Mouse (Mus musculus): ENCODE results near the gene Fam187b. TPM values are rescaled to one million over a fixed set of nuclear protein-coding genes. Genes with fewer than 3 reads are reported as not detected.

The Fam187b gene
- polyA plus RNA-seq, 1 experiment from 2014 or later: 0.42 TPM

DNA sequence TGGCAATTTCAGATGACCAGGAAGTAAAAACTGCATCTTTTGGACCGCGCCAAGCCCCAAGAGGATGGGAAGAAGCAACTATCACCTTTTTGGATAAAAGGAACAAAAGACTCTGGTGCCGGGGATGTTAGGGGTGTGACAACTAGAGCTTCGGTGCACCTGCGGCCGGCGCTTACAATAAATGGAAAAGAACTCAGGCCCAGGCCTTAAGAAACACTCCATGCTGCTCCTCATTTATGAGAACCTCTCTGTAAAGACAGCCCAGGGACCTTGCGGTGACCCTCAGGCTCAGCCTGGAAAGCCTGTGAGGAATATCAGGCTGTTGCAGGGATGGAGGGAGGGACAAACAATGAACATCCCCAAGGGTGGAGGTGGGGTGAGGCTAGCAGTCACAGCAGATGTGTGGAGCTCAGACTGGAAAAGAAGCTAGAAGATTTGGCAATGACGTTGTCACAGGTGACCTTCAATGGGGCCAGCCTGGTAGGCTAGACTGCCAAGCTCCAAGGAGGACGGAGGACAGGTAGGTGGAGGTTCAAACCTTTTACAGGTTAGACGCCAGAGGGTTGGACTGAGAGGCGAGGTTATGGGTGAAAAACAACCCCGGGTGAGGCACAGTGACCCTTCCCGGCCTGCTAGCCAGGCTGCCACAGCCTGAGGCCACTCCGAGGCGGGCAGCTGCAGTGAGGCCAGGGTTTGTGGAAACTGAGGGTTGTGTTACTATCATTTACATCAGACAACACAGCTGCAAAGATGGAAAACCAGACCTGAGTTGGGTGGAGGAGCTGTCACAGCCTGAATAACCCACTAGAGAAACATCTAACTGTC lies 20.9 kb upstream of the Fam187b start:
- H3K4me1 ChIP-seq: peaks cover 12% of the 10 kb centered on the region
- H3K36me3 ChIP-seq: peaks cover 64% of the 10 kb centered on the region
- WGBS: 94% methylated on average over 16 of the region's 16 CpGs
- ATAC-seq (ENCODE audit: low FRiP score, low read depth): no peak
- no peak overlapping the region for H3K4me2 ChIP-seq (replicated peaks)
- H3K27me3 ChIP-seq (replicated peaks): no peaks in the 10 kb centered on the region
- no peak overlapping the region for H3K9ac ChIP-seq
- H3K4me3 ChIP-seq: no peak overlapping the region
- H3K9me3 ChIP-seq: no peaks in the 10 kb centered on the region
- no peak overlapping the region for H3K27ac ChIP-seq

DNA sequence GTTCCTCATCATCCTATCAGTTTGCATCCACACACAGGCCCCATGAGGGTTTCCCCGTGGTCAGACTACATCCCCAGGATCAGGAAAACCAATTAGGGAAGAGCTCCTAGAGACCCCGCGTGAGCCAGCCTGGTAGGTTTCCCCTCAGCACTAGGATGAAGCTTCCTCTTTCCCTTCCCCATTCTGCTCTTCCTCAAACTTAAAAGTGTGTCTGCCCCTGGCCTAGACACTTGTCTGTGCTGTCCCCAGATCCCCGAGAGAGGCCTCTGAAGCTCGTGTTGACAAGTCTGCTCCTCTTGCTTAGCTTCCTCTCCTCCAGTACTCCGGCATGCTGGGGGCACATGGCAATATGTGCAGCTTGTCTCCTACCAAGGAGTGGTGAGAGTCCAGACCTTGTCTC lies 20.1 kb upstream of the Fam187b start:
- H3K27me3 ChIP-seq (replicated peaks): no peaks in the 10 kb centered on the region
- ATAC-seq (ENCODE audit: low FRiP score, low read depth): no peak
- H3K4me1 ChIP-seq: peaks cover 20% of the 10 kb centered on the region
- no peak overlapping the region for H3K27ac ChIP-seq
- H3K4me2 ChIP-seq (replicated peaks): no peak overlapping the region
- H3K4me3 ChIP-seq: no peak overlapping the region
- no peaks in the 10 kb centered on the region for H3K9me3 ChIP-seq
- H3K36me3 ChIP-seq: peaks cover 64% of the 10 kb centered on the region
- H3K9ac ChIP-seq: no peak overlapping the region
- 91% methylated on average over 6 of the region's 6 CpGs for WGBS

DNA sequence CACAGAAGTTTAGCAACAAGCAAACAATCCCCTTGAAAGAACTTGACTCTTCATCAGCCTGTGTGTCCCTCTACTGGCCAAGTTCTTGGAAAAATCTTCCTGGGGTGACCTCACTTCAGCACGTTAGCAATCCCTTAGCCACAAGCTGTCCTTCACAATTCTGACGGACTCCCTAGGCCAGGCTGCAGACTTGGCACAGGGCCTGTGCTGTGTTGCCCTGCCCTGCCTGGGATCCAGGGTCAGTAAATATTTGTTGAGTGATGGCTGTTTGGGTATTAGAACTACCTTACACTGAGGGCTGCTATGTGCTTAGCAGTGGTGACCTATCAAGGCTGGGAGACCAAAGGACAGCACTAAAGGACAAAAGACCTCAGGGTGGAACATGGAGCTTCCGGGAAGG lies 19.6 kb upstream of the Fam187b start:
- Histone ChIP-seq H3K4me3 (no peak overlapping the region), H3K27ac (no peak overlapping the region), H3K9me3 (no peaks in the 10 kb centered on the region), H3K9ac (no peak overlapping the region), H3K4me2 (replicated peaks) (no peak overlapping the region), H3K27me3 (replicated peaks) (no peaks in the 10 kb centered on the region), H3K4me1 (peaks cover 22% of the 10 kb centered on the region), H3K36me3 (peaks cover 65% of the 10 kb centered on the region)
- WGBS: 90% methylated on average over 3 of the region's 3 CpGs
- no peak for ATAC-seq (ENCODE audit: low FRiP score, low read depth)

DNA sequence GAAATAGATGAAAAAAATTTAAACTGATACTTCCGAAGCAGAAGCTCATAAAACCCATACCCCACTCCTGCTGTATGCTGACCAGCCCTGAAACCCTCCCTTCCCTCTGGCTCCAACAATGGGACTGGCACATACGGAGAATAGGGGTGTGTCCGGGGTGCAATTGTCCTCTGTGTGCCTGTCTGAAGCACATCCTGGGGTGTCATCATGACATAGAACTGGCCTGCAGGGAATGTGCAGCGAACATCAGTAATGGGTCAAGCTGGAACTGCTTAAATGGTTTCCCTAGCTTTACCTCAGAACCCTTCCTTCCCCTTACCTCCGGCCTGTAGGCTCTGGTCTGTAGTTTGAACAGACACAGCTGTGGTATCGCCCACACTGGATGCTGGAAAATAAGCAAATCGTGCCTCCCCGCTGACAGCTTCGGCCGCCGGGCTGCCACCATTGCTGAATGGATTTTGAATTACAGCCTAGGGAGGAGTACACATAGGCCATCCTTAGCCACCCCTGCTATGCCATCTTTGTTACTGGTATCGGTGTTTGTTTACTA lies 18.5 kb upstream of the Fam187b start:
- no peaks in the 10 kb centered on the region for H3K27me3 ChIP-seq (replicated peaks)
- peak overlapping the region; percentile 100 for H3K4me3 ChIP-seq
- ATAC-seq (ENCODE audit: low FRiP score, low read depth): no peak
- peaks cover 55% of the 10 kb centered on the region for H3K36me3 ChIP-seq
- H3K9ac ChIP-seq: peak overlapping the region; percentile 98; the same call in 1 of the 2 replicates
- H3K4me2 ChIP-seq (replicated peaks): peak overlapping the region; percentile 92
- 84% methylated on average over 12 of the region's 12 CpGs for WGBS
- H3K9me3 ChIP-seq: no peaks in the 10 kb centered on the region
- H3K4me1 ChIP-seq: peaks cover 22% of the 10 kb centered on the region
- no peak overlapping the region for H3K27ac ChIP-seq

DNA sequence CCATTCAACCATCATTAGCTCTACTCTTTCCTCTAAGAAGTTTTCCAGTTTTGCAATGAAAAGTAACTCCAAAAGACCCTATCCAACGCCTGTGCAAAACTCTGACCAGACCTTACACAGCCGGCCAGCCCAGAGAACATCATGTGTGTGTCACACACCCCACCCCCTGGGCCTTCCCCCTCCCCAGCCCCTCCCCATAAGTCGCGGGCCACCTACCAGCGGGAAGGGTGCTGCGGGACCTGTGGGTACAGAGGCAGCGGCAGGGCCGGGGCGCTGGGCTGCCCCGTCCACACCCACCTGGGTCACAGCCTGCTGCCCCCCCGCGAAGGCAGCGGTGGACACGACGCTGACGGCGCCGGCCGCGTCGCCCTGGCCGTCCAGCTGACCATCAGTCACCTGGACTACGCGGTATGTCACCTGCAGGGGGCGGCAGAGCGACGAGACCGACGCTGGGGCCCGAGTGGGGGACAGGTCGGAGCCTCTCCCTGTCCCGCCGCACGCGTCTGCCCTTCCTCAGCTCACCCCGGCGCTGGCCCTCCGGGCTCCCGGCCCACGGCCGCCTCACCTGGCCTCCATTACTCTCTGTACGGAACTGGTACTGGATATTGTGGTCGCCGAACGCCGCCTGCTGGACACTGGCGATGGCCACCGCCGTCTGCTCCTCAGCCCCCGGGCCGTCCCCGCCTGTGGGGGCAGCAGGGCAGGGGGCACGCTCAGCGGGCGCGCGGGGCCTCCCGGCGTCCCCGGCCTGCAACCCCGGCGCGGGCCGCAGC lies 17.8 kb upstream of the Fam187b start:
- Histone ChIP-seq H3K4me1 (peaks cover 22% of the 10 kb centered on the region), H3K4me3 (peak overlapping the region; percentile 100), H3K9me3 (no peaks in the 10 kb centered on the region), H3K27ac (peak overlapping the region; percentile 96), H3K36me3 (peaks cover 48% of the 10 kb centered on the region), H3K27me3 (replicated peaks) (no peaks in the 10 kb centered on the region), H3K4me2 (replicated peaks) (peak overlapping the region; percentile 92), H3K9ac (peak overlapping the region; percentile 98)
- peak; percentile 69 for ATAC-seq (ENCODE audit: low FRiP score, low read depth)
- under 1% methylated on average over 64 of the region's 64 CpGs for WGBS

DNA sequence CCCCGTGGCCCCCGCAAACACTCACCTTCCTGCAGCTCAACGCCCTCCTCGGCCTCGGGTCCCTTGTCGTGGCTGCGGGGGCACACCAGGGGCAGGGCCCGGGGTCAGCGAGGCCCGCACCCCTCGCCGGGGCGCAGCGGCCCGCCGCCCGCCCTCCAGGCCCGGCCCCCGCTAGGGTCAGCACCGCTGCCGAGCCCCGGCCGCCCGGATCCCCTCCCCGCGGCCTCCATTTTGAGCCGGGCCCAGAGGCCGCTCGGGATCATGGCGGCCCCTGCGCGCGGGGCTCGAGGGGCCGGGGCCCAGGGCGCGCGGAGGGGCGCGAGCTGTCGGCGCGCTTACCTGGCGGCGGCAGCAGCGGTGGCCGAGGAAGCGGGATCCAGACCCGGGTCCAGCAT lies 17.2 kb upstream of the Fam187b start:
- peak overlapping the region; percentile 96 for H3K27ac ChIP-seq
- peak overlapping the region; percentile 92 for H3K4me2 ChIP-seq (replicated peaks)
- H3K27me3 ChIP-seq (replicated peaks): no peaks in the 10 kb centered on the region
- H3K36me3 ChIP-seq: peaks cover 43% of the 10 kb centered on the region
- H3K4me3 ChIP-seq: peak overlapping the region; percentile 100
- peak; percentile 57 for ATAC-seq (ENCODE audit: low FRiP score, low read depth)
- WGBS: under 1% methylated on average over 45 of the region's 49 CpGs
- H3K9me3 ChIP-seq: no peaks in the 10 kb centered on the region
- peaks cover 22% of the 10 kb centered on the region for H3K4me1 ChIP-seq
- peak overlapping the region; percentile 98 for H3K9ac ChIP-seq

DNA sequence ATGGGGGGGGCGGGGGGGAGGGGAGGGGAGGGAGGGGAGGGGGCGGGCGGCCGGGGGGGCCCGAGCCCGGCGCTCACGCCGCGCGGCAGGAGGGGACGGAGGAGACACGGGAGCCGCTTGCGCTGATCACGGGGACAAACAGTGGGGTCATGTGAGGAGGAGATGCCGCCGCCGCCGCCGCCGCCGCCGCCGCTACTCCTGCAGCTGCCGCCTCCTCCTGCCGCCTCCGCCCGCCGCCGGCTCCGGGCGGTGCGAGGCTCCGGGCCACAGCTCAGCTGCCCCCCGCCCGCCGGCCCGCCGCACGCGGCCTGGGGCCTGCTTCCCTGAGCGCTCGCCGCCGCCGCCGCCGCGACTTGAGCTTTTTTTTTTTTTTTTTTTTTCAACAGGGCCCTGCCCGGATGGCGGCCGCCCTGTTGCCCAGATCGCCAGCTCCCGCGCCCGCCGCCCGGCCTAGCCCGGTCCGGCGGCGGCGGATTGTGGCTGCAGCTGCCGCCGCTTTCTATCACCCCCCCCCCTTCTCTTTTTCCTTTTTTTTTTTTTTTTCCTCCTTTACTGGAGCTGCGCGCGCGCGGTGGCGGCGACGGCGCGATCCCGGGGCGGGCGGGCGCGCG lies 16.7 kb upstream of the Fam187b start, which contains the start of gene Usf2:
TSS of gene Usf2 (minus strand) at position 48 of the 611 bp plus-strand sequence.
- peak; percentile 48 for ATAC-seq (ENCODE audit: low FRiP score, low read depth)

DNA sequence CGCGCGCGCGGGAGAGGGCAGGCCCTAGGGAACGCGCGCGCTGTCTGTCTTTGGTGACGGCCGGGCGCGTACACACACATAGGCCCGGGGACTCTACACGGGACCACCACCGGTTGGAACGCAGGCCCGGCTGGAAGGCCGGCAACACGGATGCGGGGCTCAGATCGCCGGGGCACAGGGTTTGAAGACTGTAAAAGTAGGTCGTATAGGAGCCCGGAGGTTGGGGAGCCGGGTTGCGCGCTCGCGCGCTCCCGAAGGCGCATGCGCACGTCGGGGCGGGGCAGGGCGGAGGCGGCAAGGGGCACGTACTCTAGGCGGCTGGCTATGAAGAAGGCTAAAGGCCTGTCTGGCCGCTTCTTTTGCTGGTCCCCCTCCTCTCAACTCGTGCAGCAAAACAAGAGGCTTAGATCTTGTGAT lies 16.2 kb upstream of the Fam187b start:
- Histone ChIP-seq H3K4me2 (replicated peaks) (peak overlapping the region; percentile 92), H3K9me3 (no peaks in the 10 kb centered on the region), H3K27me3 (replicated peaks) (no peaks in the 10 kb centered on the region), H3K27ac (peak overlapping the region; percentile 96), H3K36me3 (peaks cover 34% of the 10 kb centered on the region), H3K4me3 (peak overlapping the region; percentile 100), H3K4me1 (peaks cover 22% of the 10 kb centered on the region), H3K9ac (peak overlapping the region; percentile 98)
- ATAC-seq (ENCODE audit: low FRiP score, low read depth): peak; percentile 42
- WGBS: under 1% methylated on average over 43 of the region's 43 CpGs

More for the DNA sequence above, 16.7 kb upstream of the Fam187b start, which contains the start of gene Usf2:
- peak within 1 kb of the TSS; percentile 92 for H3K4me2 ChIP-seq (replicated peaks)
- no peaks in the 10 kb centered on the region for H3K27me3 ChIP-seq (replicated peaks)
- peak within 1 kb of the TSS; percentile 96 for H3K27ac ChIP-seq
- H3K4me1 ChIP-seq: peaks cover 22% of the 10 kb centered on the region
- H3K9me3 ChIP-seq: no peaks in the 10 kb centered on the region
- peak within 1 kb of the TSS; percentile 98 for H3K9ac ChIP-seq
- H3K4me3 ChIP-seq: peak within 1 kb of the TSS; percentile 100
- peaks cover 39% of the 10 kb centered on the region for H3K36me3 ChIP-seq
- 2% methylated on average over 32 of the region's 82 CpGs for WGBS

DNA sequence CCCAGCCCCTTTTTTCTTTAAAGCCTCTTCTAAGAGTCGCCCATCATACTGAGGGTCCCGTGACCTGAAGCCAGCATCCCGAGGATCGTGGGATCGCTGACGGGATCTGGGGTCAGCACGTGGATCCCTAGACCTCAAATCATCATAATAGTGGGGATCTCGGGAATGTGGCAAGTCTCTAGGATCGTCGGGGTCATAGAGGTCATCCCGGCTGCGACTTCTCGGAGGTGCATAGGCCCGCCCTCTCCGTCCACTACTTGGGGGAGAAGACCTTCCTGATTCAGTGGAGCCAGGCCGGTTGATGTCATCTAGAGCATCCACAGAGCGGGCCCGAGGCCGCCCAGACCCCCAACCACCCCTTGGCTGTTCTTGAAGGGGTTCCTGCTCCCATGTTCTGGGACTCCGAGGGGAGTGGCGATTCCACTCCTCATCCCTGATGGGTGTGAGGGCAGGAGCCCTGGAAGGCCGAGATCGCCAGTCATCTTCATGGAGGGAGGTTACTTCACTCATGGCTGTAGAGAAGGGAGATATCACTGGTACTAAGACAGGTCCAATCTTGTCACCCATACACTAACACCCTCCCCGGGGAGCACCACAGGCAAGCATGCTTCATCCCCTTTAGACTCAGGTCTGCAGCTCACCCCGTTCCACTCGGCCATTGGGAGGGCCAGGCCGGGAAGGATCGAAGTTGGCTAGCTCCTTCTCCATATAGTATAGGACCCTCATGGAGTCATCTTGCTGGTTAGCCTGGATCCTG lies 15.3 kb upstream of the Fam187b start:
- Histone ChIP-seq H3K4me2 (replicated peaks) (peak overlapping the region; percentile 92), H3K27me3 (replicated peaks) (no peaks in the 10 kb centered on the region), H3K4me3 (peak overlapping the region; percentile 100), H3K27ac (no peak overlapping the region), H3K36me3 (peaks cover 25% of the 10 kb centered on the region), H3K4me1 (peaks cover 22% of the 10 kb centered on the region), H3K9me3 (no peaks in the 10 kb centered on the region), H3K9ac (peak overlapping the region; percentile 98)
- WGBS: 67% methylated on average over 28 of the region's 28 CpGs
- no peak for ATAC-seq (ENCODE audit: low FRiP score, low read depth)

DNA sequence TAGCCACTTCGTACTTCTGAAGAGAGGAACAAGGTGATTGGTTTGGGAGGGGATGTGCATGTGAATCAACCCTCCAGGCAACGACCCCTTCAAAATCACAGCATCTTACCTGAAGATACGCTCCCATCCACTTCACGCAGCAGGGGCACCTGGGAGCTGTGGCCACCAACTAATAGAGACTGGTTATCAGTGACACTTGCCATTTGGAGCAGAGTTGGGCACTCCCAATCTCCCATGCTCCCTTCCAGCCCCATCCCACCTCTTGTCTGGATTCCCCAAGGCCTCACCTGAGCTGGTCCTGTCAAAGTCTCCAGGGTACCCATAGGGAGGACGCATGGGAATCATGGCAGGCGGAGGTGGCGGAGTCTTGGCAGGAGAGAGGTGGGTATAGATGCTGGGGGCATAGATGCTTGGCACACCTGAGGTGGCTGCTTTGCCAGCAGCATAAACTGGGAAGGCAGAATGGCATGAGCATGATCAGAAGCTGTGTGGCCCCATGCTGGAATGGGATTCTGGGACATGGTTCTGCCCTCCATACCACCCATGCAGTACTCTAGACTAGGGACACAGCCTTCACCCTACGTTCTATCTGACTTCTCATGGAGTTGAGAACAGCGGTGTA lies 14.6 kb upstream of the Fam187b start:
- Histone ChIP-seq H3K4me2 (replicated peaks) (no peak overlapping the region), H3K27me3 (replicated peaks) (no peaks in the 10 kb centered on the region), H3K9ac (no peak overlapping the region), H3K27ac (no peak overlapping the region), H3K4me1 (peaks cover 22% of the 10 kb centered on the region), H3K9me3 (no peaks in the 10 kb centered on the region), H3K4me3 (no peak overlapping the region), H3K36me3 (peaks cover 18% of the 10 kb centered on the region)
- ATAC-seq (ENCODE audit: low FRiP score, low read depth): no peak
- WGBS: 96% methylated on average over 9 of the region's 9 CpGs

DNA sequence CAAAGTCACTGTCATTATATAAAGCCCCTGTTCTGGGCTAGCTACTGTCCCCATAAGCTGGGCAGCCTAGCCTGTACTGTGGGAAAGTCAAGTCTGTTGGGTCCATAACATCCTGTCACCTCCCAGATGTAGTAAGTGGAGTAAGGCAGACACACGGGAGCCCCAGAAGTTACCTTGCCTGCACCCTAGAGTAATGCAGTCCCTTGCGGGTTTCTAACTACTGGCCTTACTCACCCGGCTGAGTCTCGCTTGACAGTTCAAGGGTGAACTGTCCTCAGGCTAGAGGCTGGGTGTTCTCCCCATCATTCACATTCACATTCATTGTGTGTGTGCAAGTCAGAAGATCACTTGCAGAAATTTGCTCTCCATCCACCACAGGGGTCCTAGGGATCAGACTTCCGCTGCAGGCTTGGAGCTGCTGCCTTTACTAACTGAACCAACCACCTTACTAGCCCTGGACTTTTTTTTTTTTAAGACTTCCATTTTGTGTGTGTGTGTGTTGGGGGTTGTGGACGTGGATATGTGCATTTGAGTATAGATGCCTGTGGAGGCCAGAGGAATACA lies 13.7 kb upstream of the Fam187b start:
- Histone ChIP-seq H3K4me2 (replicated peaks) (no peak overlapping the region), H3K4me1 (peaks cover 22% of the 10 kb centered on the region), H3K9ac (no peak overlapping the region), H3K27me3 (replicated peaks) (no peaks in the 10 kb centered on the region), H3K9me3 (no peaks in the 10 kb centered on the region), H3K4me3 (no peak overlapping the region), H3K36me3 (peaks cover 9% of the 10 kb centered on the region; the same call in 1 of the 2 replicates), H3K27ac (no peak overlapping the region)
- 86% methylated on average over 6 of the region's 6 CpGs for WGBS
- ATAC-seq (ENCODE audit: low FRiP score, low read depth): no peak
